Mouse (Mus musculus): Measurements from ENCODE around the gene Serpina1e. TPM values are rescaled to one million over a fixed set of nuclear protein-coding genes. Genes with fewer than 3 reads are reported as not detected.
"Not testable (repeated sequence)": the region's sequence is repeated elsewhere in the genome, so short reads cannot be mapped to it uniquely, and the experiment has no call there.

The Serpina1e gene
- polyA plus RNA-seq, 1 experiment from 2014 or later = not detected

- not testable (repeated sequence) for H3K4me2 ChIP-seq; H3K4me3 ChIP-seq (replicated peaks); H3K27me3 ChIP-seq; H3K4me1 ChIP-seq; H3K36me3 ChIP-seq (replicated peaks); H3K27ac ChIP-seq; ATAC-seq (ENCODE audit: low FRiP score); H3K9ac ChIP-seq; H3K9me3 ChIP-seq
- 93% methylated on average over 2 of the region's 2 CpGs for WGBS
Measured at GRCm38 (mm10) chr12:103956555-103956954, 2.2 kb downstream of the Serpina1e start.

GRCm38 (mm10) chr12:103952972-103953371, 5.8 kb downstream of the Serpina1e start:
- H3K4me3 ChIP-seq (replicated peaks); ATAC-seq (ENCODE audit: low FRiP score): not testable (repeated sequence)

GRCm38 (mm10) chr12:103946243-103946642, 12.5 kb downstream of the Serpina1e start:
- WGBS = 86% methylated on average over 4 of the region's 4 CpGs
- H3K4me3 ChIP-seq (replicated peaks) = no peak overlapping the region
- H3K4me2 ChIP-seq = no peak overlapping the region
- no peaks in the 10 kb centered on the region for H3K36me3 ChIP-seq (replicated peaks)
- H3K9ac ChIP-seq = no peak overlapping the region
- peaks cover 27% of the 10 kb centered on the region for H3K9me3 ChIP-seq
- no peak overlapping the region for H3K27ac ChIP-seq
- H3K4me1 ChIP-seq = no peaks in the 10 kb centered on the region
- no peak for ATAC-seq (ENCODE audit: low FRiP score)
- no peaks in the 10 kb centered on the region for H3K27me3 ChIP-seq

More at GRCm38 (mm10) chr12:103952972-103953371, 5.8 kb downstream of the Serpina1e start:
- H3K27ac ChIP-seq; H3K9me3 ChIP-seq; H3K36me3 ChIP-seq (replicated peaks); H3K4me2 ChIP-seq; H3K27me3 ChIP-seq; H3K4me1 ChIP-seq; H3K9ac ChIP-seq: not testable (repeated sequence)
- 83% methylated on average over 3 of the region's 3 CpGs for WGBS

- H3K9me3 ChIP-seq; H3K4me3 ChIP-seq (replicated peaks); ATAC-seq (ENCODE audit: low FRiP score); H3K9ac ChIP-seq; H3K27ac ChIP-seq; H3K36me3 ChIP-seq (replicated peaks); H3K4me1 ChIP-seq; H3K4me2 ChIP-seq; H3K27me3 ChIP-seq: not testable (repeated sequence)
- WGBS = 96% methylated on average over 12 of the region's 16 CpGs
Measured at GRCm38 (mm10) chr12:103909181-103909580, 49.6 kb downstream of the Serpina1e start.

GRCm38 (mm10) chr12:103907746-103908145, 51.0 kb downstream of the Serpina1e start:
- H3K9me3 ChIP-seq; H3K4me2 ChIP-seq; H3K27ac ChIP-seq; ATAC-seq (ENCODE audit: low FRiP score); H3K27me3 ChIP-seq; H3K4me3 ChIP-seq (replicated peaks); H3K4me1 ChIP-seq; H3K36me3 ChIP-seq (replicated peaks); H3K9ac ChIP-seq: not testable (repeated sequence)
- whole genome bisulfite sequencing = 32% methylated on average over 1 of the region's 1 CpGs

- H3K4me2 ChIP-seq; H3K9ac ChIP-seq; H3K27ac ChIP-seq; ATAC-seq (ENCODE audit: low FRiP score); H3K36me3 ChIP-seq (replicated peaks); H3K4me3 ChIP-seq (replicated peaks); H3K27me3 ChIP-seq; H3K4me1 ChIP-seq: not testable (repeated sequence)
- peaks cover 12% of the 10 kb centered on the region; the same call in 1 of the 2 replicates for H3K9me3 ChIP-seq
- 82% methylated on average over 4 of the region's 4 CpGs for WGBS
Measured at GRCm38 (mm10) chr12:103904837-103905340, 53.9 kb downstream of the Serpina1e start, which contains the start of gene Serpina1c. Gene Serpina1c (minus strand): TSS chr12:103904887.

GRCm38 (mm10) chr12:103901929-103902328, 56.8 kb downstream of the Serpina1e start:
- peaks cover 12% of the 10 kb centered on the region; the same call in 1 of the 2 replicates for H3K9me3 ChIP-seq
- not testable (repeated sequence) for ATAC-seq (ENCODE audit: low FRiP score); H3K4me1 ChIP-seq; H3K27ac ChIP-seq; H3K36me3 ChIP-seq (replicated peaks); H3K9ac ChIP-seq; H3K4me3 ChIP-seq (replicated peaks); H3K4me2 ChIP-seq; H3K27me3 ChIP-seq
- WGBS = 89% methylated on average over 3 of the region's 3 CpGs

Other genes with a start within 250 kb of the Serpina1e start
- not detected in 2 replicates for gene Serpina1d, start 185.4 kb downstream of the Serpina1e start, polyA plus RNA-seq (2016; fragmentation: Nextera tagmentation; extraction: Ambion mirVana)
- not detected in 2 replicates for gene Serpina1b, start 128.6 kb downstream of the Serpina1e start, polyA plus RNA-seq (2016; fragmentation: Nextera tagmentation; extraction: Ambion mirVana)
- not detected in 2 replicates for gene Serpina1a, start 95.4 kb downstream of the Serpina1e start, polyA plus RNA-seq (2016; fragmentation: Nextera tagmentation; extraction: Ambion mirVana)
- not detected in 2 replicates for gene Serpina1c, start 54.1 kb downstream of the Serpina1e start, polyA plus RNA-seq (2016; fragmentation: Nextera tagmentation; extraction: Ambion mirVana)
- gene Serpina11, start 31.0 kb upstream of the Serpina1e start, polyA plus RNA-seq (2016; fragmentation: Nextera tagmentation; extraction: Ambion mirVana) = not detected in 2 replicates
- gene Serpina9, start 54.8 kb upstream of the Serpina1e start, polyA plus RNA-seq (2016; fragmentation: Nextera tagmentation; extraction: Ambion mirVana) = not detected in 2 replicates
- gene Serpina12, start 85.5 kb upstream of the Serpina1e start, polyA plus RNA-seq (2016; fragmentation: Nextera tagmentation; extraction: Ambion mirVana) = not detected in 2 replicates
- gene Serpina5, start 142.1 kb upstream of the Serpina1e start, polyA plus RNA-seq (2016; fragmentation: Nextera tagmentation; extraction: Ambion mirVana) = not detected in 2 replicates
- not detected in 2 replicates for gene Serpina3a, start 153.7 kb upstream of the Serpina1e start, polyA plus RNA-seq (2016; fragmentation: Nextera tagmentation; extraction: Ambion mirVana)
- gene Serpina3b, start 169.0 kb upstream of the Serpina1e start, polyA plus RNA-seq (2016; fragmentation: Nextera tagmentation; extraction: Ambion mirVana) = not detected in 2 replicates
- gene Serpina3c, start 194.9 kb upstream of the Serpina1e start, polyA plus RNA-seq (2016; fragmentation: Nextera tagmentation; extraction: Ambion mirVana) = not detected in 2 replicates